Mouse (Mus musculus): ENCODE data around the gene Nrxn1. TPM values are rescaled to one million over a fixed set of nuclear protein-coding genes. Genes with fewer than 3 reads are reported as not detected.

Gene Nrxn1
- total RNA-seq, 2 experiments from 2014 or later = 630 to 637 TPM

GRCm38 (mm10) chr17:90994247-90994646, 98.6 kb downstream of the Nrxn1 start:
- intact Hi-C loops (cut with DNase I) = no loop called here
- DNase-seq = no peak

- DNase-seq = no peak
- intact Hi-C loops (cut with DNase I) = no loop called here
These were observed 102.1 kb downstream of the Nrxn1 start for GRCm38 (mm10) chr17:90990747-90991146.

- intact Hi-C loops (cut with DNase I) = no loop called here
- DNase-seq = peak; percentile 9
These were observed 129.9 kb downstream of the Nrxn1 start for GRCm38 (mm10) chr17:90962904-90963531.

- no peak for DNase-seq
- intact Hi-C loops (cut with DNase I) = no loop called here
These were observed 137.7 kb downstream of the Nrxn1 start for GRCm38 (mm10) chr17:90955221-90955620.

- no peak for DNase-seq
- intact Hi-C loops (cut with DNase I) = no loop called here
These were observed 157.9 kb downstream of the Nrxn1 start for GRCm38 (mm10) chr17:90934929-90935328.

- DNase-seq = peak; percentile 59
- intact Hi-C loops (cut with DNase I) = loop anchor here (1.0 kb wide), 1 partner anchor 14 kb away; no protein-coding TSS in a partner anchor
These were observed 179.6 kb downstream of the Nrxn1 start for GRCm38 (mm10) chr17:90913320-90913719.

GRCm38 (mm10) chr17:90912746-90913145, 180.1 kb downstream of the Nrxn1 start:
- intact Hi-C loops (cut with DNase I) = loop anchor here (1.0 kb wide), 1 partner anchor 15 kb away; no protein-coding TSS in a partner anchor
- no peak for DNase-seq

GRCm38 (mm10) chr17:90912341-90912740, 180.5 kb downstream of the Nrxn1 start:
- no peak for DNase-seq
- intact Hi-C loops (cut with DNase I) = no loop called here

- DNase-seq = no peak
- intact Hi-C loops (cut with DNase I) = no loop called here
These were observed 186.5 kb downstream of the Nrxn1 start for GRCm38 (mm10) chr17:90906118-90907093.

- intact Hi-C loops (cut with DNase I) = no loop called here
- DNase-seq = no peak
These were observed 187.7 kb downstream of the Nrxn1 start for GRCm38 (mm10) chr17:90905143-90905542.

GRCm38 (mm10) chr17:90892327-90893259, 200.3 kb downstream of the Nrxn1 start:
- intact Hi-C loops (cut with DNase I) = no loop called here
- DNase-seq = peak; percentile 33

GRCm38 (mm10) chr17:90891711-90892110, 201.2 kb downstream of the Nrxn1 start:
- intact Hi-C loops (cut with DNase I) = no loop called here
- DNase-seq = no peak

- intact Hi-C loops (cut with DNase I) = no loop called here
- no peak for DNase-seq
These were observed 235.6 kb downstream of the Nrxn1 start for GRCm38 (mm10) chr17:90857225-90857624.

GRCm38 (mm10) chr17:90843876-90844275, 249.0 kb downstream of the Nrxn1 start:
- intact Hi-C loops (cut with DNase I) = no loop called here
- DNase-seq = no peak

- intact Hi-C loops (cut with DNase I) = no loop called here
- DNase-seq = no peak
These were observed 249.7 kb downstream of the Nrxn1 start for GRCm38 (mm10) chr17:90843072-90843611.

- no peak for DNase-seq
- intact Hi-C loops (cut with DNase I) = no loop called here
These were observed 255.9 kb downstream of the Nrxn1 start for GRCm38 (mm10) chr17:90837022-90837414.

- DNase-seq = no peak
These were observed 256.5 kb downstream of the Nrxn1 start for GRCm38 (mm10) chr17:90836154-90837021.

GRCm38 (mm10) chr17:90818340-90818739, 274.5 kb downstream of the Nrxn1 start:
- no peak for DNase-seq
- intact Hi-C loops (cut with DNase I) = no loop called here

More at GRCm38 (mm10) chr17:90836154-90837021, 256.5 kb downstream of the Nrxn1 start:
- intact Hi-C loops (cut with DNase I) = no loop called here

- intact Hi-C loops (cut with DNase I) = no loop called here
- no peak for DNase-seq
These were observed 275.0 kb downstream of the Nrxn1 start for GRCm38 (mm10) chr17:90817898-90818297.
